Mouse (Mus musculus) CH12.LX (cell line): Measurements from ENCODE around the gene Pou2f1. TPM values are rescaled to one million over a fixed set of nuclear protein-coding genes. Genes with fewer than 3 reads are reported as not detected.
A peak's percentile ranks its signal among the peaks of the same experiment; 100 is the strongest.

Experiments used
- DNase-seq: peaks from one replicate; pipeline ENCODE4 v3.0.0-alpha.2; 2013; ENCODE audit errors: extremely low read depth
- H3K27ac ChIP-seq: 2 replicates; pipeline ENCODE4 v1.5.1; 2012; ENCODE audit warnings: low read depth, mild to moderate bottlenecking, control low read depth, moderate library complexity; ENCODE audit not compliant: insufficient read depth
- H3K27me3 ChIP-seq: replicated peaks from 2 replicates; pipeline ENCODE3; 2012; ENCODE audit warnings: inconsistent platforms
- H3K36me3 ChIP-seq, 2 experiments: replicated peaks in 1 of 2; 2 replicates each; pipeline versions ENCODE3 to v1.6.1; 2012; ENCODE audit warnings: inconsistent platforms in 1 of 2, low read length in 1 of 2, mild to moderate bottlenecking in 1 of 2, mixed read lengths in 1 of 2, moderate library complexity in 1 of 2; ENCODE audit not compliant: control insufficient read depth in 1 of 2, insufficient read depth in 1 of 2
- H3K4me1 ChIP-seq, 2 experiments: 2 replicates each; pipeline ENCODE4 v1.6.1; 2012; ENCODE audit warnings: inconsistent platforms in 1 of 2, moderate library complexity in 1 of 2; ENCODE audit not compliant: insufficient read depth in 2 of 2, control insufficient read depth in 1 of 2
- H3K4me2 ChIP-seq: 2 replicates; pipeline ENCODE4 v1.6.1; 2012; ENCODE audit warnings: low read depth, mild to moderate bottlenecking, control low read depth; ENCODE audit not compliant: poor library complexity, insufficient read depth, severe bottlenecking
- H3K4me3 ChIP-seq, 3 experiments: fragments of 150-350 bp in 1 of 3; sonication (generic) in 1 of 3; replicated peaks in 1 of 3; 2 replicates each; pipeline versions ENCODE3 to v1.5.1; 2011 to 2012; ENCODE audit warnings: low read depth in 2 of 3, low read length in 2 of 3, mild to moderate bottlenecking in 2 of 3, moderate library complexity in 2 of 3, control low read depth in 1 of 3, improper control_type of control experiment in 1 of 3, inconsistent platforms in 1 of 3, mixed read lengths in 1 of 3; ENCODE audit not compliant: poor library complexity in 1 of 3
- H3K79me2 ChIP-seq: replicated peaks from 2 replicates; pipeline ENCODE4 v1.6.1; 2012; ENCODE audit warnings: mild to moderate bottlenecking, moderate library complexity; ENCODE audit not compliant: control insufficient read depth, poor library complexity, insufficient read depth, severe bottlenecking; ENCODE audit errors: extremely low read depth
- H3K9ac ChIP-seq: 2 replicates; pipeline ENCODE4 v1.6.1; 2012; ENCODE audit warnings: low read depth, mild to moderate bottlenecking, control low read depth, moderate library complexity; ENCODE audit not compliant: insufficient read depth
- H3K9me3 ChIP-seq: replicated peaks from 2 replicates; pipeline ENCODE3; 2012; ENCODE audit warnings: low read length, inconsistent platforms, mixed read lengths
- CHD2 ChIP-seq: IDR thresholded peaks from 2 replicates; pipeline ENCODE4 v1.6.1; 2011; ENCODE audit warnings: low read length, improper control_type of control experiment
- E2F4 ChIP-seq: IDR thresholded peaks from 2 replicates; pipeline ENCODE4 v1.6.1; 2011; ENCODE audit warnings: low read depth, low read length, improper control_type of control experiment; ENCODE audit not compliant: insufficient replicate concordance
- ELF1 ChIP-seq: IDR thresholded peaks from 2 replicates; pipeline ENCODE4 v1.6.1; 2014; ENCODE audit warnings: low read depth, mild to moderate bottlenecking, inconsistent platforms, low read length, improper control_type of control experiment
- EP300 ChIP-seq: IDR thresholded peaks from 2 replicates; pipeline ENCODE4 v1.6.1; 2011; ENCODE audit warnings: low read length, improper control_type of control experiment
- IRF4 ChIP-seq: IDR thresholded peaks from 2 replicates; pipeline ENCODE4 v1.6.1; 2014; ENCODE audit warnings: low read depth, mild to moderate bottlenecking, inconsistent platforms, low read length, improper control_type of control experiment
- JUN ChIP-seq: IDR thresholded peaks from 2 replicates; pipeline ENCODE4 v1.6.1; 2011; ENCODE audit warnings: low read depth, mild to moderate bottlenecking, low read length, improper control_type of control experiment, moderate library complexity; ENCODE audit not compliant: insufficient read depth
- MEF2A ChIP-seq: IDR thresholded peaks from 2 replicates; pipeline ENCODE4 v1.6.1; 2014; ENCODE audit warnings: low read depth, mild to moderate bottlenecking, inconsistent platforms, low read length, improper control_type of control experiment, borderline replicate concordance
- MXI1 ChIP-seq: IDR thresholded peaks from 2 replicates; pipeline ENCODE4 v1.6.1; 2011; ENCODE audit warnings: mild to moderate bottlenecking, low read depth, low read length, improper control_type of control experiment
- NRF1 ChIP-seq: IDR thresholded peaks from 2 replicates; pipeline ENCODE4 v1.6.1; 2014; ENCODE audit warnings: low read depth, mild to moderate bottlenecking, inconsistent platforms, low read length, improper control_type of control experiment, moderate library complexity
- SMC3 ChIP-seq: IDR thresholded peaks from 2 replicates; pipeline ENCODE4 v1.6.1; 2011; ENCODE audit warnings: low read depth, low read length, improper control_type of control experiment
- TBP ChIP-seq: conservative IDR thresholded peaks from 2 replicates; pipeline ENCODE4 v1.6.1; 2011; ENCODE audit warnings: low read depth, low read length, improper control_type of control experiment
- USF1 ChIP-seq: IDR thresholded peaks from 2 replicates; pipeline ENCODE4 v1.6.1; 2014; ENCODE audit warnings: low read depth, mild to moderate bottlenecking, inconsistent platforms, low read length, improper control_type of control experiment
- USF2 ChIP-seq: conservative IDR thresholded peaks from 2 replicates; pipeline ENCODE4 v1.6.1; 2011; ENCODE audit warnings: low read depth, low read length, improper control_type of control experiment
- ZC3H11A ChIP-seq: IDR thresholded peaks from 2 replicates; pipeline ENCODE4 v1.6.1; 2012; ENCODE audit warnings: low read depth, mild to moderate bottlenecking, inconsistent platforms, low read length, improper control_type of control experiment
- ZMIZ1 ChIP-seq: IDR thresholded peaks from 2 replicates; pipeline ENCODE4 v1.6.1; 2012; ENCODE audit warnings: low read depth, mild to moderate bottlenecking, inconsistent platforms, low read length, improper control_type of control experiment
- dilution Hi-C: fragments of 300-500 bp; cut with MboI; formaldehyde crosslinking; loops from 2 replicates; pipeline ENCODE4 v1.14.3; 2020; ENCODE audit warnings: low sequenced_read_pairs; ENCODE audit not compliant: extremely low pct_unique_long_range_greater_than_20kb, extremely low pct_ligation_motif_present
- in situ Hi-C: fragments of 300-500 bp; cut with MboI; formaldehyde crosslinking; loops from 3 replicates; pipeline ENCODE4 v1.14.3; 2019; ENCODE audit warnings: low sequenced_read_pairs, low pct_ligation_motif_present, low pct_unique_long_range_greater_than_20kb, mixed read lengths
- polyA plus RNA-seq: library from polyadenylated mRNA; unstranded; fragments of >175 nt; gene quantifications from 2 replicates; pipeline ENCODE4 v1.2.1, GENCODE M21; 2012; ENCODE audit warnings: low read depth; ENCODE audit not compliant: insufficient read length
- total RNA-seq, 2 experiments: library from RNA; depleted of rRNA; stranded (reverse); fragments of 300-350 nt in 1 of 2; fragments of >200 nt in 1 of 2; gene quantifications; 2 replicates each; pipeline ENCODE4 v1.2.3; 2012 to 2014

Gene Pou2f1
- total and polyA plus RNA-seq, 3 experiments: 6.4 to 18.3 (median 7.4) TPM

DNA sequence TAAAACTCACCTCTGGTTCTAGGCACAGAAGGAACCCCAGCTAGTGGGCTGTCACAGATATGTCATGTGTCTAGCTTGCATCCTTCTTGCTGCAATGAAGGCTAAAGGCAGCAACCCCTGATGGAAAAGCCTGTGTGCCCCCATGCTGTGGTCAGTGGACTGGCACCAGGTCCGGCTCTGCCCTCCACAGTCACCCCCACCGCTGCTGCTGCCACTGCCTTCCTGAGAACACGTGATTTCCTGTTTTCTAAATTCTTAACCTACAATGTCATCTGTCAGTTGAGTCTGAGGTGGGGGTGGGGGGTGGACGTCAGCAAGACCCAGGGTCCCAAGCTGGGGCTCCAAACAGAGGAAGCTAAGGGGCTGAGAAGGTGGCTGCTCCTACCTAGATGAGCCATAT lies 153.6 kb downstream of the Pou2f1 start:
- Histone ChIP-seq H3K27me3 (peaks cover 9% of the 10 kb centered on the region), H3K9me3 (no peaks in the 10 kb centered on the region), H3K9ac (no peak overlapping the region), H3K4me2 (no peak overlapping the region), H3K36me3 (no peaks in the 10 kb centered on the region), H3K4me1 (peaks cover 5 to 20% of the 10 kb centered on the region in 2 experiments), H3K27ac (no peak overlapping the region), H3K4me3 (no peak overlapping the region), H3K79me2 (no peaks in the 10 kb centered on the region)
- dilution Hi-C loops (no loop called here), in situ Hi-C loops (no loop called here)
- TF ChIP-seq USF1: peak; percentile 23
- TF ChIP-seq JUN: no peak
- DNase-seq: no peak

DNA sequence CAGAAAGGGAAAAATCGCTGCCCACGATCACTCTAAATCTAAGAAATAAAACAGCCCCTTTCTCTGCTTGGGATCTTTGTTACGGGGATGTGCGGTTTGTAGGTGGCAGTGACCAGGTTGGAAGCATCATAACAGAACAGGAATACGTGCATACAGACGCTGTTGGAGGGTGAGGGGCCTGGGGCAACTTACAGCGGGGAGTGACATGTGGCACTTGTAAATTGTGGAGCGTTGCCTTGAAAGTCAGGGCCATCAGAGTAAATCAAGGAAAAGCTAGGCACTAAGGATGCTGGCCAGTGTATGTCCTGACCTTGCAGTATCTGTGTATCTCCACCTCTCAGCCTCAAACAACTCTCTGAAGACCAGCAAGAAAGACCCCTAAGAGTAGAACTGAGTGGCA lies 154.1 kb downstream of the Pou2f1 start:
- in situ Hi-C loops: no loop called here
- H3K36me3 ChIP-seq: no peaks in the 10 kb centered on the region
- no peak overlapping the region for H3K4me3 ChIP-seq
- H3K9ac ChIP-seq: no peak overlapping the region
- dilution Hi-C loops: no loop called here
- TF ChIP-seq ELF1 (no peak), USF1 (no peak), TBP (no peak), MXI1 (no peak), SMC3 (no peak)
- peaks cover 8 to 23% of the 10 kb centered on the region in 2 experiments for H3K4me1 ChIP-seq
- no peak overlapping the region for H3K4me2 ChIP-seq
- no peak overlapping the region for H3K27ac ChIP-seq
- no peaks in the 10 kb centered on the region for H3K79me2 ChIP-seq
- H3K9me3 ChIP-seq: no peaks in the 10 kb centered on the region
- no peak for DNase-seq
- peaks cover 9% of the 10 kb centered on the region for H3K27me3 ChIP-seq

DNA sequence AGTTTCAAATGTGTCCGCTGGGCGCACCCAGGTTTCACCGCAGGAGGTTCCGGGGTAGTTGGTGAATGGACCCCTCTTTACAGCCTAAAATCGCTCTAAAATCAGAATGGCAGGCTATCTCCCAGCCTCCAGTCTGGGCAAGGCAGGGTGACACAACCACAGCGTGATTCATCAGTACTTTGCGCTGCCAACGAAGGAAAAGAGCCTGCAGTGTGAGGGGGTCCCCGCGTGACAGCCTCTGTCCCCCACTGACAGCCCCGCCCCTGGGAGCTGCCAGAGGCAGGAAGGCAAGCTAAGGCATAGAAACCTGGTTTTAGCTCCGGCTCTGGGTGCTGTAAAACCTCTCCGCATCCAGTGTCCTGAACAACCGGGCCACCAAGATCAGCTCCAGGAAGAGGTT lies 157.1 kb downstream of the Pou2f1 start:
- Histone ChIP-seq H3K4me1 (peaks cover 8 to 23% of the 10 kb centered on the region in 2 experiments), H3K79me2 (no peaks in the 10 kb centered on the region), H3K4me2 (peak overlapping the region; percentile 83), H3K36me3 (no peaks in the 10 kb centered on the region), H3K9ac (peak overlapping the region; percentile 38; the same call in 1 of the 2 replicates), H3K4me3 (peak overlapping the region; percentile 44 to 68 (median 52)), H3K27ac (no peak overlapping the region), H3K27me3 (peaks cover 9% of the 10 kb centered on the region), H3K9me3 (no peaks in the 10 kb centered on the region)
- no peak for DNase-seq
- in situ Hi-C loops: no loop called here
- dilution Hi-C loops: no loop called here
- TF ChIP-seq USF2 (no peak), TBP (no peak), IRF4 (no peak), CHD2 (no peak), USF1 (no peak), E2F4 (no peak), ZMIZ1 (no peak), ZC3H11A (no peak), MEF2A (peak; percentile 3; the same call in 1 of the 2 replicates), JUN (no peak), EP300 (0 out of 2 replicates have a peak, but pooled peaks have one; percentile 9), NRF1 (no peak), MXI1 (no peak)
